Mouse (Mus musculus): Measurements from ENCODE around the gene Ms4a4b. TPM values are rescaled to one million over a fixed set of nuclear protein-coding genes. Genes with fewer than 3 reads are reported as not detected.
"Not testable (repeated sequence)": the region's sequence is repeated elsewhere in the genome, so short reads cannot be mapped to it uniquely, and the experiment has no call there.

Ms4a4b gene
- polyA plus RNA-seq, 1 experiment = 4.2 TPM

DNA sequence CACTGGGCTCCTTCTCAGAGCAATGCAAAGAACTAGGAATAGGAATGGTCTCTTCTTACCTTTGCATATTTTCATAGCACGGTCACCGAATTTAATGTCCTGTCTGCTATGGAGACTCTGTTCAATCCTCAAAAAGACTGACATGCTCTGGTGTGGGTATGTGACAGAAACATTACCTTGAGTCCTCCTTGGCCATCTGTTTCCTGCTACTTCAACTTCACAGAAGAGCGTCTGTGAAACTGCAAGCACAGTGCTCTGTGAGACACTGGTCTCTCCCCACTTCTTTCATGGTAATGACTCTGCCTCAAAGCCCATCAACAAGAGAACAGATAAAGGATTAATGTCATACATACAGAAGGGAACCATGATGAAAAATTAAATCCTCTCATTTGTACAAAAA lies 41.0 kb downstream of the Ms4a4b start:
- DNase-seq (ENCODE audit: low read depth, low spot score) = no peak
- 66% methylated on average over 3 of the region's 3 CpGs for WGBS

DNA sequence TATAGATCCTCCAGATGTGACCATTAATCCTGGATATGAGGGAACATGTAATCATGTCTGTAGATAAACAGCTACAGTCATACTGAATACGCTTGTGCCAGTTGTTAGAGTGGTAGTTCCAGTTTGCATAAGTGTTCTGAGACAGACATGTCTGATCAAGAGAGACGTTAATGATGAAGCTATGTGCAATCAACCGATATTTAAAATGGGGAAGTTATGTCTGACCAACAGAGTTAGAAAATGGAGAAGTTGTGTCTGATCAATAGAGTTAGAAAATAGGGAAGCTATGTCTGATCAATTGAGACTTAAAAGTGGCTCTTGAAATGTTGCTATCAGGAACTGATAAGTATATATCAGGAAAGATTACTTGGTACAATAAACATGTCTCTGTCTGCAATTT lies 41.9 kb downstream of the Ms4a4b start:
- WGBS = 82% methylated on average over 3 of the region's 3 CpGs
- DNase-seq (ENCODE audit: low read depth, low spot score) = no peak

DNA sequence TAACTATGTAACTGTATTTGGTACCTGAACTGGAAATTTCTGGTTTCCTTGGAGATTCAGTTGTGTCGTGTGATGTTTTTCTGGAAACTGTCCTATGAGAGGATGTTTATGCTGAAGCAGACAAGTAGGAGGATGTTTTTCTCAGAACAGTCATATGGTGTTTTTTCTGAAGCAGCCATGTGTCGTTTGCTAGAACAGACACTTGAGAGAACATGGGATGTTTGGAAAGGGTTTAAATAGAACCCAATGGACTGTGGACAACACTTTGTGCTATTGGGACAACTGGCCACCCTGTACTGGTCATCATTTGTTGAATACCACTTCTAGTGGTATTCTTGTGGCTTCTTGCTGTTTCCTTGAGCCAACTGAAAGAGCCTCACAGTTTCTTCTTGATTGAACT lies 42.4 kb downstream of the Ms4a4b start, which contains the start of gene Gm8369:
Gm8369 (plus strand) TSS at position 193 of the 400 bp plus-strand sequence.
- no peak for DNase-seq (ENCODE audit: low read depth, low spot score)
- WGBS = 66% methylated on average over 2 of the region's 2 CpGs

GRCm38 (mm10) chr19:11486599-11486998 lies 43.2 kb downstream of the Ms4a4b start:
- no peak for DNase-seq (ENCODE audit: low read depth, low spot score)
- 88% methylated on average over 1 of the region's 1 CpGs for WGBS

DNA sequence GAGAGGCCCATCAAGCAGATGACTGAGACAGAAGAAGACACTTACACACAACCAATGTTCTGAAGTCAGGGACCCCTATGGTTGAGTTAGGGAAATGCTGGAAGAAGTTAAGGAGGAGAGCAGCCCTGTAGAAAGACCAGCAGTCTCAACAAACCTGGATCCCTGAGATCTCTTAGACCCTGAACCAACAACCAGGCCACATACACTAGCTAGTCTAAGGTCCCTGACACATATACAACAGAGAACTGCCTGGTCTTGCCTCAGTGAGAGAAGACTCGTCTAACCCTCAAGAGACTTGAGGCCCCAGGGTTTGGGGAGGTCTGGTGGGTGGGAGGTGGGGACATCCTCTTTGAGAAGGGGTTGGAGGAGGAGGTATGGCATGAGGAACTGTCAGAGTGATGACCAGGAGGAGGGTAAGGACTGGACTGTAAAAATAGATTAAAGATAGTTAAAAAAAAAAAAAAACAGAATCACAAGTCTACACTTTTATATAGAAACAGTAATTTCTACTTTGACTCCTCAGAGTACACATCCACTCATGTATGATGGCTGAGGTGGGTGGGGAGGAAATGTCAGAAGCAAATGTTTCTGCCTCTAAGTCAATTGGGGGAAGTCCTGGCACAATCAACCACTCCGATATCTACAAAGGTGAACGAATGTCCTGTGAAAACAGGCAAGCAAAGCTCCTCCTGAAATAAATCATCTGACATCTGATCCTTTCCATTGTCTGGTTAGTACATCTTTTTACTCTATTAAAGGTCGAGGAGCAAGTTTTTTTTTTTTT lies 48.2 kb downstream of the Ms4a4b start:
- WGBS = 68% methylated on average over 4 of the region's 4 CpGs
- no peak for DNase-seq (ENCODE audit: low read depth, low spot score)

DNA sequence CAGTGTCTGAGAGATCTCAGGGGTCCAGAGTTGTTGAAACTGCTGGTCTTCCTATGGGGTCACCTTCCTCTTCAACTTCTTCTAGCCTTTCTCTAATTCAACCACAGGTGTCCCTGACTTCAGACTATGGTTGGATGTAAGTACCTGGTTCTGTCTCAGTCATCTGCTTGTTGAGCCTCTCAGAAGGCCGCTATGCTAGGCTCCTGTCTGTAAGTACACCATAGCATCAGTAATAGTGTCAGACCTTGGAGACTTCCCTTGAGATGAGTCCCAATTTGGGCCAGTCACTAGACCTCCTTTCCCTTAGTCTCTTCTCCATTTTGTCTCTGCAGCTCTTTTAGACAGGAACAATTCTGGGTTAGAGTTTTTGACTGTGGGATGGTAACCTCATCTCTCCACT lies 49.3 kb downstream of the Ms4a4b start:
- 81% methylated on average over 1 of the region's 1 CpGs for WGBS
- DNase-seq (ENCODE audit: low read depth, low spot score) = no peak

GRCm38 (mm10) chr19:11494519-11494918 lies 51.2 kb downstream of the Ms4a4b start:
- no peak for DNase-seq (ENCODE audit: low read depth, low spot score)
- WGBS = 75% methylated on average over 3 of the region's 3 CpGs

DNA sequence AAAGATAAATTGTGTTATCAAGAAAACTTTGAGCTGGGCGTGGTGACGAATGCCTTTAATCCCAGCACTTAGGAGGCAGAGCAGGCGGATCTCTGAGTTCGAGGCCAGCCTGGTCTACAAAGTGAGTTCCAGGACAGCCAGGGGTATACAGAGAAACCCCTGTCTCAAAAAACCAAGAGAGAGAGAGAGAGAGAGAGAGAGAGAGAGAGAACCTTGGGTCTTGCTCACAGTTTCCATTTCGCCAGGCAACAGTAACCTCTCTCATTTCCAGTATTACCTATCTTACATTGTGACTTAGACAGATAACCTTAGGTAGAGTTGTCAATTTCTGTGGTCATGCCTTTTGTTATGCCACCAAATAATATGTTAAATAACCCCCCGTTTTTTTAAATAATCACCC lies 53.0 kb downstream of the Ms4a4b start:
- WGBS = 75% methylated on average over 6 of the region's 6 CpGs
- DNase-seq (ENCODE audit: low read depth, low spot score) = no peak

DNA sequence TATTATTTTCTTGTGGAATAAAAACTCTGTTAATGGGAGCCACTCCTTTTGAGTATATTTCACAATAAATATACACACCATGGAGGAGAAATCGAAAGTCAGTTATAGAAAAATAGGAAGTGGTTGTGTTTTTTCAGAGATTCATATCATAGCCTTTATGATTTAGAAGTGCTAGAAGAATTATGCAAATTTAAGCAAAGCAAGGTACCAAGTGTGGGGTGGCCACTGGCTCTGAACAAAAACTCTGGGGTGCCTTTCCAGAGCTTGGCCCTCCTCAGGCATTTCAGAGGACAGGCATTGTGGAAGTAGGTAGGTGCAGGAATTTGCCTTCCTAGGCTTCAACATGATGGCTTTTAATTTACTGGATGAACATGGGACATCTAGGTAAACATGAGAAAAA lies 53.9 kb downstream of the Ms4a4b start:
- 66% methylated on average over 1 of the region's 1 CpGs for WGBS
- DNase-seq (ENCODE audit: low read depth, low spot score) = not testable (repeated sequence)

- 86% methylated on average over 1 of the region's 1 CpGs for WGBS
- no peak for DNase-seq (ENCODE audit: low read depth, low spot score)
These were observed 57.4 kb downstream of the Ms4a4b start for GRCm38 (mm10) chr19:11500796-11501195.

DNA sequence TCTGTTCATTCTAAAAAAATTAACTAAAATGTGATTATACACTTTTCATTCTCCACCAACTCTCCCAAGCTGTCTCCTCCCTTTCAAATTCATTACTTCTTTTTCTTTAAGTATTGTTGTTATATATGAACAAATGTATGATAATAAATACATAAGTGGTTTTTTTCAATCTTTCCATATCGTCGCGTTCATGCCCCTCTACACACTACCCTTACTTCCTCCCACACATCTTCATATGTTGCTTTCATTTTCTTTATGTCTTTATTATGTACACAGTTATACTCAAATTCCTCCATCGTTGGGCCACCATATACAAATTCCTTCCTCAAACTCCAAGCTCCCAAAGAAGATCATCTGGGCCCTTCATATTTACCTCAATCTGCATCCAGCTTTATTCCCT lies 58.0 kb downstream of the Ms4a4b start:
- no peak for DNase-seq (ENCODE audit: low read depth, low spot score)

DNA sequence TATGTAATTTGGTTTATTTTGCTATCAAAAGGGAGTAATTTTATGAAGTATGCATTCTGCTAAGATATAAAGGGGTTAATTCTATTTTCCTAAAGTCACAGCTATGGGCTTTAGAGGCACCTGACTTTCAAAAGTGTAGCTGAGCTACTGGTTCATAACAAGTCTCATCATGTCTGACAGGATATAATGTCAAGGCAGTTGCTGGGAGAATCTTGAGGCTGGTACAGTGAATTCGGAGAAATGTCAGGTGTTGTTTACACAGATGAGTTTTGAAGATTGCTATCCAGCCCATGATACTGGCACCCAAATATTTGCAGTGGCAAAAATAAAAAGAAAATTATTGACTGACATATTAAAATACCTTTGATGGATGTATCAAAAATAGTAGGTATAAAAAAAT lies 61.5 kb downstream of the Ms4a4b start:
- DNase-seq (ENCODE audit: low read depth, low spot score) = no peak
- 72% methylated on average over 1 of the region's 1 CpGs for WGBS

More for the DNA sequence above, 58.0 kb downstream of the Ms4a4b start:
- WGBS = 75% methylated on average over 4 of the region's 4 CpGs

- WGBS = 68% methylated on average over 1 of the region's 1 CpGs
- DNase-seq (ENCODE audit: low read depth, low spot score) = no peak
These were observed 70.1 kb downstream of the Ms4a4b start for GRCm38 (mm10) chr19:11513458-11513857.

GRCm38 (mm10) chr19:11516246-11516645 lies 72.9 kb downstream of the Ms4a4b start, which contains the start of gene Ms4a6b:
TSS of gene Ms4a6b (plus strand) at chr19:11516512.
- no peak for DNase-seq (ENCODE audit: low read depth, low spot score)

Other genes starting within 250 kb of the Ms4a4b start
- gene Ms4a13, start 246.8 kb upstream of the Ms4a4b start, polyA plus RNA-seq (2012; rRNA removed) = not detected in 2 replicates
- gene Ms4a12, start 211.1 kb upstream of the Ms4a4b start, polyA plus RNA-seq (2012; rRNA removed) = 21.1 and 22.5 TPM in 2 replicates
- 2.6 and 2.8 TPM in 2 replicates for gene Ms4a1, start 177.3 kb upstream of the Ms4a4b start, polyA plus RNA-seq (2012; rRNA removed)
- not detected in 2 replicates for gene Ms4a5, start 159.7 kb upstream of the Ms4a4b start, polyA plus RNA-seq (2012; rRNA removed)
- gene Ms4a14, start 129.1 kb upstream of the Ms4a4b start, polyA plus RNA-seq (2012; rRNA removed) = 0.09 and 0.27 TPM in 2 replicates
- 5.4 and 6.5 TPM in 2 replicates for gene Ms4a7, start 107.4 kb upstream of the Ms4a4b start, polyA plus RNA-seq (2012; rRNA removed)
- gene Ms4a4a, start 68.0 kb upstream of the Ms4a4b start, polyA plus RNA-seq (2012; rRNA removed) = 1.6 and 4.4 TPM in 2 replicates
- gene Ms4a4c, start 38.8 kb upstream of the Ms4a4b start, polyA plus RNA-seq (2012; rRNA removed) = 0.58 and 0.97 TPM in 2 replicates
- gene Ms4a6c, start 25.8 kb downstream of the Ms4a4b start, polyA plus RNA-seq (2012; rRNA removed) = 4.7 and 8.6 TPM in 2 replicates
- 3.3 and 3.7 TPM in 2 replicates for gene Gm8369, start 42.4 kb downstream of the Ms4a4b start, polyA plus RNA-seq (2012; rRNA removed)
- 5.6 and 8.3 TPM in 2 replicates for gene Ms4a6b, start 73.0 kb downstream of the Ms4a4b start, polyA plus RNA-seq (2012; rRNA removed)
- 8.2 and 13.2 TPM in 2 replicates for gene Ms4a4d, start 93.2 kb downstream of the Ms4a4b start, polyA plus RNA-seq (2012; rRNA removed)
- 3.8 and 5.7 TPM in 2 replicates for gene Ms4a6d, start 161.3 kb downstream of the Ms4a4b start, polyA plus RNA-seq (2012; rRNA removed)
- 0.12 TPM in 1 of 2 replicates, not detected in the other for gene Ms4a2, start 180.2 kb downstream of the Ms4a4b start, polyA plus RNA-seq (2012; rRNA removed)
- gene Ms4a3, start 197.3 kb downstream of the Ms4a4b start, polyA plus RNA-seq (2012; rRNA removed) = not detected in 2 replicates
- gene Oosp2, start 217.0 kb downstream of the Ms4a4b start, polyA plus RNA-seq (2012; rRNA removed) = not detected in 2 replicates
- 0.43 TPM in 1 of 2 replicates, not detected in the other for gene Oosp1, start 247.6 kb downstream of the Ms4a4b start, polyA plus RNA-seq (2012; rRNA removed)

Data from large intestine, adult 2 months (tissue).